Mouse (Mus musculus) small intestine, adult 2 months (tissue): ENCODE data around the gene Gpr18. TPM values are rescaled to one million over a fixed set of nuclear protein-coding genes. Genes with fewer than 3 reads are reported as not detected.
A peak's percentile ranks its signal among the peaks of the same experiment; 100 is the strongest.
"Not testable (repeated sequence)": the region's sequence is repeated elsewhere in the genome, so short reads cannot be mapped to it uniquely, and the experiment has no call there.

ENCODE experiments used
- H3K27ac ChIP-seq: fragments of 200-500 bp; 2 replicates; pipeline ENCODE4 v1.5.1; 2012; ENCODE audit warnings: low read depth, low read length, control low read depth, inconsistent platforms; ENCODE audit not compliant: insufficient read depth
- H3K27me3 ChIP-seq: fragments of 200-500 bp; 2 replicates; pipeline ENCODE4 v1.6.1; 2012; ENCODE audit warnings: mild to moderate bottlenecking, moderate library complexity, low read length, inconsistent platforms; ENCODE audit not compliant: control insufficient read depth, insufficient read depth
- H3K36me3 ChIP-seq: fragments of 200-500 bp; 2 replicates; pipeline ENCODE4 v1.6.1; 2012; ENCODE audit warnings: mild to moderate bottlenecking, low read length, control low read depth, inconsistent platforms; ENCODE audit not compliant: control insufficient read depth, insufficient read depth
- H3K4me1 ChIP-seq: fragments of 200-500 bp; 2 replicates; pipeline ENCODE4 v1.6.1; 2012; ENCODE audit warnings: low read length, inconsistent platforms, mixed read lengths; ENCODE audit not compliant: control insufficient read depth, insufficient read depth, insufficient read length
- H3K4me3 ChIP-seq: fragments of 200-500 bp; 2 replicates; pipeline ENCODE4 v1.5.1; 2012; ENCODE audit warnings: low read depth, mild to moderate bottlenecking, control low read depth, inconsistent platforms, low read length, moderate library complexity
- CTCF ChIP-seq: fragments of 200-500 bp; IDR thresholded peaks from 2 replicates; pipeline ENCODE4 v1.5.1; 2012; ENCODE audit warnings: low read depth, mild to moderate bottlenecking, control low read depth, inconsistent platforms, low read length, moderate library complexity, mixed read lengths; ENCODE audit not compliant: insufficient replicate concordance, insufficient read length; ENCODE audit errors: extremely low read depth
- POLR2A ChIP-seq: fragments of 200-500 bp; IDR thresholded peaks from 2 replicates; pipeline ENCODE4 v1.6.1; 2012; ENCODE audit warnings: low read depth, mild to moderate bottlenecking, control low read depth, inconsistent platforms, low read length, moderate library complexity
- WGBS: fragments of 180-500 bp; shearing (Covaris S2); methylation state at CpG from one replicate; pipeline ENCODE4 v1.1.7; 2018; 5-methylcytosine and 5-hydroxymethylcytosine counted together
- polyA plus RNA-seq: library from polyadenylated mRNA; depleted of rRNA; stranded (reverse); fragments of >200 nt; gene quantifications from 2 replicates; pipeline ENCODE4 v1.2.3, GENCODE M21; 2012

Gpr18 gene
- polyA plus RNA-seq, 1 experiment = 7.5 TPM

DNA sequence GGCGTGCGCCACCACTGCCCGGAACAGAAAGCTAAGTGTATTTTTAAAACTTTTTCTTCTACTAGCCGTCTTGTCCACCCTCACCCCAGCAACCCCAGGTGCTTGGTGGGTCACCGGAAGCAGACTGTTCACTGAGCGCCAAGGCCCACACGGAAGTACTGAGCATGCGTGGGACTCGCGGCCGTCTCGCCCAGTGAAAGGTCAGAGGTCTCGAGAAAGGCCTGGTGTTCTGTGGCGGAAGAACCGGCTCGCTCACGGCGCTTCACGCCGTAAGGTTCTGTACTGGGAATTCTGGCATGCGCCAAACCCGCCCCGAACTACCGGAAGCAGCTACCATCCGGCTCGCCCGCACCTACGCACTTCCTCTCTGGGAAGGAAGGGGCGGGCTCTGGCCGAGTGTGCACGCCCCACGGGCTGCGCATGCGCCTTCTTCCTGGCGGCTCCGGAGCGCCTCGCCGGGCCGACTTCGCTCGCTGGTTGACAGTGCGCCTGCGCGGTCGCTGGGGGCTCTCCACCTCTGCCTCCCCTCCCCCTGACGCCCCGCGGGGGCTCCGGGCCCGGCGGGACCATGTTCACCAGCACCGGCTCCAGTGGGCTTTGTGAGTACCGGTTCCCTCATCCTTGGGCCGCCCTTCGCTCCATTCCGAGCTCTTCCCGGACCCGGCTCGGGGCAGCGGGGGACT is 37.3 kb downstream of the Gpr18 start, which contains the start of gene Ubac2:
TSS of gene Ubac2 (plus strand) at position 445 of the 683 bp plus-strand sequence.
- H3K27ac ChIP-seq = peak within 1 kb of the TSS; percentile 91
- H3K4me1 ChIP-seq = peaks cover 9% of the 10 kb centered on the region
- H3K27me3 ChIP-seq = no peaks in the 10 kb centered on the region
- WGBS = under 1% methylated on average over 61 of the region's 61 CpGs
- no peaks in the 10 kb centered on the region for H3K36me3 ChIP-seq
- H3K4me3 ChIP-seq = peak within 1 kb of the TSS; percentile 82
- TF ChIP-seq CTCF (no peak), POLR2A (peak; percentile 56)

DNA sequence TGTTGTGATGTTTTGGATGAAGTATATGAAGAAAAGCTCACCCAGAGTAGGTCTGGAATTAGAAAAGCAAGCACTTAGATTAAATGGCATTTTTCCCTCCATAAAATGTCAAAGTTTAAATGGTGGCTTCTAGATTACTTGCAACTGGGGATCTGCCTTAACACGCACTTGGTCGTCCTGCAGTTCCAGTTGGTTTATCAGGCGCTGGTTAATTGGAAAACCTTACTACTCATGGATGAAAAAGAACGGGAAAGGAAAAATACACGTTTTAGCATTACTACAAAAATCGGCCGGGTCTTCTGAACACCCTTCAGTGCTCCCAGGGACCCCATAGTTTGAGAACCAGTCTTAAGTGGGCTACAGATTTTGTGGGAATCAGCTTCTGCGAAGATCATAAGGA is 37.9 kb downstream of the Gpr18 start:
- WGBS = 37% methylated on average over 8 of the region's 8 CpGs
- TF ChIP-seq POLR2A (no peak), CTCF (no peak)
- Histone ChIP-seq H3K27ac (no peak overlapping the region; the same call in 1 of the 2 replicates), H3K36me3 (no peaks in the 10 kb centered on the region), H3K4me3 (peak overlapping the region; percentile 82; the same call in 1 of the 2 replicates), H3K27me3 (no peaks in the 10 kb centered on the region), H3K4me1 (peaks cover 2% of the 10 kb centered on the region; the same call in 1 of the 2 replicates)

GRCm38 (mm10) chr14:121876860-121877259 is 38.7 kb downstream of the Gpr18 start:
- H3K4me3 ChIP-seq = no peak overlapping the region
- no peak overlapping the region for H3K27ac ChIP-seq
- H3K36me3 ChIP-seq = no peaks in the 10 kb centered on the region
- TF ChIP-seq POLR2A (no peak), CTCF (no peak)
- H3K27me3 ChIP-seq = no peaks in the 10 kb centered on the region
- H3K4me1 ChIP-seq = no peaks in the 10 kb centered on the region
- 64% methylated on average over 2 of the region's 2 CpGs for WGBS

GRCm38 (mm10) chr14:121876190-121876589 is 39.4 kb downstream of the Gpr18 start:
- not testable (repeated sequence) for H3K36me3 ChIP-seq, H3K27ac ChIP-seq, H3K27me3 ChIP-seq, H3K4me1 ChIP-seq, H3K4me3 ChIP-seq
- 60% methylated on average over 2 of the region's 2 CpGs for WGBS

DNA sequence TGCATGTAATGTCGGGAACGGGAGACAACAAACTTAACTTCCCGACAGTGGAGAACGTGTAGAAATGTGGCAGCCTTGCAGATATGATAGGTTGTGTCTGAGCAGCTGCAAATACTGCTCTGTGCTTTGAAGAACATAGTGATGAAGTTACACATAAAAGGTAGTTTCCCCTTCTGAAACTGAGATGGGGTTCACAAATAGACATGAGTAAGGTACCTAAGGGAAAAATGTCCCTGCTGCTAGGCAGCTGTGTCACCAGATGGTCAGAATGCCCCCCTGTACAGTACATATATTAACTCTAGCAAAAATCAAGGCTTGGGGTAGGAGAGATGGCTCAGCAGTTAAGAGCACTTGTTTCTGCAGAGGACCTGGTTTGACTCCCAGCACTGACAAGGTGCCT is 41.9 kb downstream of the Gpr18 start:
- no peaks in the 10 kb centered on the region for H3K27me3 ChIP-seq
- no peak for TF ChIP-seq CTCF
- no peak for TF ChIP-seq POLR2A
- no peaks in the 10 kb centered on the region for H3K4me1 ChIP-seq
- no peak overlapping the region for H3K27ac ChIP-seq
- WGBS = 72% methylated on average over 4 of the region's 4 CpGs
- H3K4me3 ChIP-seq = no peak overlapping the region
- H3K36me3 ChIP-seq = no peaks in the 10 kb centered on the region

DNA sequence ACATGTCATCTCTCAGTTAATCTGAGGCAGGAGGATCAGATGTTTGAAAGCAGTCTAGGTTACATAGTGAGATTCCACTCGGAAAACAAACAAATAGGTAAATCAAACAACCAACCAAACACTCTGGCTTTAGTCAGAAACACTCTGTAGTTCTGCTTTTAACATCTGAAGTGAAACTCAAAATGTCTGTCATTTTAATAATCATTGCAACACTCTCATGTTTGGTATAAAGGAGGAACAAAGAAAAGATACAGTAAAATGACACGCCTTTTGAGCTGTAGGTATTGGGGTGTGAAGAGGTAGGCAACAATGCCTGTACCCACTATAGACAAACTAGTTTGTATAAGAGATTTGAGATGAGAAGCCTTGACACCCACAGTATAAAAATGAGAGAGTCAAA is 42.4 kb downstream of the Gpr18 start:
- 65% methylated on average over 2 of the region's 2 CpGs for WGBS

DNA sequence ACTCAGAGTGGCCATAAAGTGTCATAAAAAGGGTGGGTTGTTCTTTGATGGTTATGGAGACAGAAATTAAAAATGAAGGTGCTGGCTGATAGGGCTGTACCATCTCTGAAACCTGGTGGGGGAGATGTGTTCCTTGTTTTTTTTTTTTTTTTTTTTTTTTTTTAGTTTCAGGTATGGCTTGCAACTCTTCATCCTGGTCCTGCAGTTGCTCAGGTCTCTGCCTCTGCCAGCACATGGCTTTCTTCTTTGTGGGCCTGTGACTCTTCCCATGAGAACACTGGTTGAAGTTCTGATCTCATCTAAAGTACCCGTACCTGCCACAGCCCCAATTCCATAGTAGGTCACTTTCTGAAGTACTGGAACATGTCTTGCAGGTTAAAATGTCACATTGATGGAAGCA is 42.8 kb downstream of the Gpr18 start:
- Histone ChIP-seq H3K36me3 (no peaks in the 10 kb centered on the region), H3K4me1 (no peaks in the 10 kb centered on the region), H3K27ac (0 out of 2 replicates have a peak overlapping the region, but pooled peaks have one; percentile 29), H3K4me3 (no peak overlapping the region), H3K27me3 (no peaks in the 10 kb centered on the region)
- TF ChIP-seq CTCF = no peak
- 61% methylated on average over 1 of the region's 1 CpGs for WGBS

More for the DNA sequence above, 42.4 kb downstream of the Gpr18 start:
- Histone ChIP-seq H3K36me3 (no peaks in the 10 kb centered on the region), H3K4me3 (no peak overlapping the region), H3K27ac (0 out of 2 replicates have a peak overlapping the region, but pooled peaks have one; percentile 29), H3K27me3 (no peaks in the 10 kb centered on the region), H3K4me1 (no peaks in the 10 kb centered on the region)
- no peak for TF ChIP-seq CTCF
- TF ChIP-seq POLR2A = no peak
